Mouse (Mus musculus) cerebellum, adult 2 months (tissue): ENCODE results near the gene Oas1d.

Source experiments
- CTCF ChIP-seq: fragments of 200-500 bp; IDR thresholded peaks from 2 replicates; pipeline ENCODE4 v1.5.1; 2011; ENCODE audit warnings: low read depth, mild to moderate bottlenecking, control low read depth, low read length, moderate library complexity, borderline replicate concordance; ENCODE audit not compliant: insufficient read depth
- POLR2A ChIP-seq: fragments of 200-500 bp; IDR thresholded peaks from 2 replicates; pipeline ENCODE4 v1.6.1; 2011; ENCODE audit warnings: low read length, control low read depth, borderline replicate concordance; ENCODE audit not compliant: insufficient read depth

- TF ChIP-seq CTCF, result no peak
- no peak for TF ChIP-seq POLR2A
Measured at GRCm38 (mm10) chr5:120952242-120952770, 38.0 kb downstream of the Oas1d start.
